Mouse (Mus musculus) E14TG2a.4 (cell line): ENCODE data around the gene Gm44511.

Experiments used
- H3K27me3 ChIP-seq: 2 replicates; pipeline ENCODE4 v1.6.1; 2014; ENCODE audit warnings: low read length, control low read depth; ENCODE audit not compliant: insufficient read depth
- H3K36me3 ChIP-seq: 2 replicates; pipeline ENCODE4 v1.6.1; 2014; ENCODE audit warnings: low read length, control low read depth; ENCODE audit not compliant: insufficient read depth
- H3K4me1 ChIP-seq: replicated peaks from 2 replicates; pipeline ENCODE4 v1.6.1; 2014; ENCODE audit warnings: low read depth, low read length, control low read depth
- H3K4me3 ChIP-seq: replicated peaks from 2 replicates; pipeline ENCODE4 v1.5.1; 2014; ENCODE audit warnings: mild to moderate bottlenecking, low read length
- H3K9me3 ChIP-seq: 2 replicates; pipeline ENCODE4 v1.6.1; 2014; ENCODE audit warnings: low read length, control low read depth
- CTCF ChIP-seq: conservative IDR thresholded peaks from 2 replicates; pipeline ENCODE4 v1.5.1; 2014; ENCODE audit warnings: low read length
- NANOG ChIP-seq: IDR thresholded peaks from 2 replicates; pipeline ENCODE4 v1.6.1; 2014; ENCODE audit warnings: borderline replicate concordance, low read length, mixed read lengths
- POU5F1 ChIP-seq: IDR thresholded peaks from 2 replicates; pipeline ENCODE4 v1.6.1; 2014; ENCODE audit warnings: low read length, borderline replicate concordance

Gene Gm44511

GRCm38 (mm10) chr6:128826132-128826531, at the start of gene Gm44511, which contains the start of gene Klrb1b:
Gm44511 (minus strand) TSS chr6:128826315.
Klrb1b (minus strand) TSS chr6:128826331.
- no peaks in the 10 kb centered on the region for H3K36me3 ChIP-seq
- H3K27me3 ChIP-seq: no peaks in the 10 kb centered on the region
- H3K4me1 ChIP-seq: no peaks in the 10 kb centered on the region
- peaks cover 76% of the 10 kb centered on the region for H3K9me3 ChIP-seq
- no peak for TF ChIP-seq CTCF
- no peak for TF ChIP-seq NANOG
- TF ChIP-seq POU5F1: no peak
- H3K4me3 ChIP-seq: no peak within 1 kb of the TSS

- H3K4me1 ChIP-seq: no peaks in the 10 kb centered on the region
Observed at GRCm38 (mm10) chr6:128871910-128872610, 45.9 kb upstream of the Gm44511 start.

GRCm38 (mm10) chr6:128868861-128869260, 42.7 kb upstream of the Gm44511 start:
- Histone ChIP-seq H3K36me3 (no peaks in the 10 kb centered on the region), H3K4me1 (no peaks in the 10 kb centered on the region), H3K27me3 (no peaks in the 10 kb centered on the region), H3K9me3 (peaks cover 35% of the 10 kb centered on the region), H3K4me3 (no peak overlapping the region)
- TF ChIP-seq NANOG (no peak), CTCF (no peak), POU5F1 (no peak)

More at GRCm38 (mm10) chr6:128871910-128872610, 45.9 kb upstream of the Gm44511 start:
- no peaks in the 10 kb centered on the region for H3K36me3 ChIP-seq
- H3K4me3 ChIP-seq: no peak overlapping the region
- H3K27me3 ChIP-seq: no peaks in the 10 kb centered on the region
- TF ChIP-seq NANOG (no peak), POU5F1 (no peak), CTCF (no peak)
- peaks cover 41% of the 10 kb centered on the region for H3K9me3 ChIP-seq

GRCm38 (mm10) chr6:128857976-128858375, 31.9 kb upstream of the Gm44511 start:
- Histone ChIP-seq H3K4me1 (peaks cover 8% of the 10 kb centered on the region; the same call in 1 of the 2 replicates), H3K27me3 (no peaks in the 10 kb centered on the region), H3K4me3 (no peak overlapping the region), H3K36me3 (no peaks in the 10 kb centered on the region), H3K9me3 (peaks cover 19% of the 10 kb centered on the region)
- no peak for TF ChIP-seq CTCF
- TF ChIP-seq NANOG: no peak
- no peak for TF ChIP-seq POU5F1

GRCm38 (mm10) chr6:128856250-128856649, 30.1 kb upstream of the Gm44511 start:
- Histone ChIP-seq H3K36me3 (no peaks in the 10 kb centered on the region), H3K9me3 (peaks cover 19% of the 10 kb centered on the region), H3K4me1 (peaks cover 8% of the 10 kb centered on the region; the same call in 1 of the 2 replicates), H3K27me3 (no peaks in the 10 kb centered on the region), H3K4me3 (no peak overlapping the region)
- TF ChIP-seq POU5F1: no peak
- TF ChIP-seq NANOG: no peak
- no peak for TF ChIP-seq CTCF

- H3K4me1 ChIP-seq: peaks cover 8% of the 10 kb centered on the region; the same call in 1 of the 2 replicates
- H3K36me3 ChIP-seq: no peaks in the 10 kb centered on the region
- H3K9me3 ChIP-seq: peaks cover 24% of the 10 kb centered on the region
- TF ChIP-seq POU5F1: no peak
- TF ChIP-seq NANOG: no peak
- no peak for TF ChIP-seq CTCF
- no peaks in the 10 kb centered on the region for H3K27me3 ChIP-seq
- H3K4me3 ChIP-seq: no peak overlapping the region
Observed at GRCm38 (mm10) chr6:128855477-128855876, 29.4 kb upstream of the Gm44511 start.

GRCm38 (mm10) chr6:128854895-128855294, 28.8 kb upstream of the Gm44511 start:
- Histone ChIP-seq H3K4me3 (no peak overlapping the region), H3K9me3 (peaks cover 29% of the 10 kb centered on the region), H3K4me1 (peaks cover 8% of the 10 kb centered on the region; the same call in 1 of the 2 replicates), H3K27me3 (no peaks in the 10 kb centered on the region), H3K36me3 (no peaks in the 10 kb centered on the region)
- no peak for TF ChIP-seq POU5F1
- no peak for TF ChIP-seq CTCF
- TF ChIP-seq NANOG: no peak

GRCm38 (mm10) chr6:128854024-128854820, 28.1 kb upstream of the Gm44511 start:
- H3K4me1 ChIP-seq: peaks cover 8% of the 10 kb centered on the region; the same call in 1 of the 2 replicates
- TF ChIP-seq POU5F1 (no peak), CTCF (peak; percentile 67)
- H3K9me3 ChIP-seq: peaks cover 29% of the 10 kb centered on the region
- H3K27me3 ChIP-seq: no peaks in the 10 kb centered on the region
- H3K4me3 ChIP-seq: no peak overlapping the region
- no peaks in the 10 kb centered on the region for H3K36me3 ChIP-seq
